Mouse (Mus musculus) forebrain, embryonic 14.5 days (tissue): ENCODE results near the gene Slc27a5. TPM values are rescaled to one million over a fixed set of nuclear protein-coding genes. Genes with fewer than 3 reads are reported as not detected.

Source experiments
- ATAC-seq: fragments of 200-750 bp; cut with Nextera tagmentation; 2 replicates; pipeline ENCODE4 v1.8.0; 2017; ENCODE audit warnings: mild to moderate bottlenecking, moderate library complexity
- DNase-seq: peaks from one replicate; pipeline ENCODE4 v3.0.0-alpha.2; 2015; ENCODE audit warnings: low spot score
- H3K27ac ChIP-seq: fragments of 300-500 bp; sonication (generic); 2 replicates; pipeline ENCODE4 v1.5.1; 2014; ENCODE audit warnings: low read depth, mild to moderate bottlenecking, control low read depth, low read length, moderate library complexity
- H3K27me3 ChIP-seq: fragments of 300-500 bp; sonication (generic); replicated peaks from 2 replicates; pipeline ENCODE4 v1.6.1; 2014; ENCODE audit warnings: low read length, control low read depth, mixed read lengths; ENCODE audit not compliant: control insufficient read depth, insufficient read depth
- H3K36me3 ChIP-seq: fragments of 300-500 bp; sonication (generic); 2 replicates; pipeline ENCODE4 v1.6.1; 2014; ENCODE audit warnings: low read length, control low read depth; ENCODE audit not compliant: control insufficient read depth, insufficient read depth
- H3K4me1 ChIP-seq: fragments of 300-500 bp; sonication (generic); 2 replicates; pipeline ENCODE4 v1.6.1; 2014; ENCODE audit warnings: antibody characterized with exemption, low read length, control low read depth; ENCODE audit not compliant: control insufficient read depth, insufficient read depth
- H3K4me2 ChIP-seq: fragments of 300-500 bp; sonication (generic); 2 replicates; pipeline ENCODE4 v1.6.1; 2014; ENCODE audit warnings: mild to moderate bottlenecking, control low read depth, low read length
- H3K4me3 ChIP-seq: fragments of 300-500 bp; sonication (generic); 2 replicates; pipeline ENCODE4 v1.5.1; 2014; ENCODE audit warnings: low read depth, low read length, control low read depth
- H3K9ac ChIP-seq: fragments of 300-500 bp; sonication (generic); 2 replicates; pipeline ENCODE4 v1.6.1; 2014; ENCODE audit warnings: mild to moderate bottlenecking, low read length, control low read depth, moderate library complexity
- H3K9me3 ChIP-seq: fragments of 300-500 bp; sonication (generic); replicated peaks from 2 replicates; pipeline ENCODE4 v1.6.1; 2016; ENCODE audit warnings: low read length, control low read depth, mixed read lengths; ENCODE audit not compliant: control insufficient read depth
- whole genome bisulfite sequencing: fragments of 180-500 bp; shearing (Covaris S2); extraction: QIAGEN DNeasy Blood & Tissue Kit; methylation state at CpG from one replicate; pipeline ENCODE4 v1.1.7; 2014; 5-methylcytosine and 5-hydroxymethylcytosine counted together
- polyA plus RNA-seq: library from polyadenylated mRNA; unstranded; fragments of >200 nt; fragmentation: Nextera tagmentation; extraction: Ambion mirVana; gene quantifications from 2 replicates; pipeline ENCODE4 v1.2.1, GENCODE M21; 2014

Slc27a5 gene
- polyA plus RNA-seq, 1 experiment from 2014 or later: 0.10 TPM

- no peak within 1 kb of the TSS for H3K27ac ChIP-seq
- 84% methylated on average over 3 of the region's 3 CpGs for WGBS
- H3K9ac ChIP-seq: no peak within 1 kb of the TSS
- no peak for DNase-seq
- no peaks in the 10 kb centered on the region for H3K27me3 ChIP-seq
- H3K4me1 ChIP-seq: no peaks in the 10 kb centered on the region
- no peak within 1 kb of the TSS for H3K4me2 ChIP-seq
- no peak for ATAC-seq
- H3K4me3 ChIP-seq: no peak within 1 kb of the TSS
- peaks cover 6% of the 10 kb centered on the region for H3K36me3 ChIP-seq
- H3K9me3 ChIP-seq: no peaks in the 10 kb centered on the region
These were observed 859 bp upstream of the Slc27a5 start, which contains the start of gene Trim28 for GRCm38 (mm10) chr7:12998851-12999250. Gene Trim28, plus strand, starts transcription at chr7:12999114.

- H3K4me2 ChIP-seq: no peak overlapping the region
- WGBS: 74% methylated on average over 5 of the region's 5 CpGs
These were observed 762 bp downstream of the Slc27a5 start for GRCm38 (mm10) chr7:12997230-12997629.

GRCm38 (mm10) chr7:12995862-12996261 lies 2.1 kb downstream of the Slc27a5 start:
- no peak overlapping the region for H3K4me2 ChIP-seq
- no peak for DNase-seq
- H3K27ac ChIP-seq: no peak overlapping the region
- no peaks in the 10 kb centered on the region for H3K4me1 ChIP-seq
- no peaks in the 10 kb centered on the region for H3K36me3 ChIP-seq
- no peak for ATAC-seq
- no peak overlapping the region for H3K9ac ChIP-seq
- no peaks in the 10 kb centered on the region for H3K27me3 ChIP-seq
- no peaks in the 10 kb centered on the region for H3K9me3 ChIP-seq
- no peak overlapping the region for H3K4me3 ChIP-seq

More at GRCm38 (mm10) chr7:12997230-12997629, 762 bp downstream of the Slc27a5 start:
- H3K4me3 ChIP-seq: no peak overlapping the region
- H3K27ac ChIP-seq: no peak overlapping the region
- DNase-seq: no peak
- H3K27me3 ChIP-seq: no peaks in the 10 kb centered on the region
- H3K4me1 ChIP-seq: no peaks in the 10 kb centered on the region
- ATAC-seq: no peak
- no peaks in the 10 kb centered on the region for H3K9me3 ChIP-seq
- H3K36me3 ChIP-seq: no peaks in the 10 kb centered on the region
- no peak overlapping the region for H3K9ac ChIP-seq

GRCm38 (mm10) chr7:12993148-12993547 lies 4.8 kb downstream of the Slc27a5 start:
- H3K4me2 ChIP-seq: no peak overlapping the region
- DNase-seq (no peak), ATAC-seq (no peak)
- H3K9me3 ChIP-seq: no peaks in the 10 kb centered on the region
- H3K27me3 ChIP-seq: no peaks in the 10 kb centered on the region
- H3K9ac ChIP-seq: no peak overlapping the region
- H3K27ac ChIP-seq: no peak overlapping the region
- H3K36me3 ChIP-seq: no peaks in the 10 kb centered on the region
- WGBS: 90% methylated on average over 10 of the region's 10 CpGs
- H3K4me3 ChIP-seq: no peak overlapping the region
- H3K4me1 ChIP-seq: no peaks in the 10 kb centered on the region

- H3K4me2 ChIP-seq: no peak overlapping the region
- H3K4me1 ChIP-seq: no peaks in the 10 kb centered on the region
- H3K9me3 ChIP-seq: no peaks in the 10 kb centered on the region
- H3K36me3 ChIP-seq: no peaks in the 10 kb centered on the region
- 4% methylated on average over 3 of the region's 3 CpGs for WGBS
- H3K9ac ChIP-seq: no peak overlapping the region
- no peaks in the 10 kb centered on the region for H3K27me3 ChIP-seq
- ATAC-seq (no peak), DNase-seq (no peak)
- no peak overlapping the region for H3K27ac ChIP-seq
- H3K4me3 ChIP-seq: no peak overlapping the region
These were observed 5.8 kb downstream of the Slc27a5 start for GRCm38 (mm10) chr7:12992222-12992621.

GRCm38 (mm10) chr7:12987409-12988189 lies 10.4 kb downstream of the Slc27a5 start:
- DNase-seq: no peak
- 86% methylated on average over 8 of the region's 8 CpGs for WGBS

GRCm38 (mm10) chr7:12986906-12987305 lies 11.1 kb downstream of the Slc27a5 start:
- ATAC-seq: no peak
- Histone ChIP-seq H3K27me3 (no peaks in the 10 kb centered on the region), H3K36me3 (peaks cover 6% of the 10 kb centered on the region; the same call in 1 of the 2 replicates)

More at GRCm38 (mm10) chr7:12987409-12988189, 10.4 kb downstream of the Slc27a5 start:
- Histone ChIP-seq H3K4me1 (no peaks in the 10 kb centered on the region), H3K4me2 (no peak overlapping the region), H3K9ac (no peak overlapping the region), H3K27me3 (no peaks in the 10 kb centered on the region), H3K36me3 (no peaks in the 10 kb centered on the region), H3K27ac (no peak overlapping the region), H3K4me3 (no peak overlapping the region), H3K9me3 (no peaks in the 10 kb centered on the region)
- no peak for ATAC-seq

GRCm38 (mm10) chr7:12985724-12986123 lies 12.3 kb downstream of the Slc27a5 start:
- ATAC-seq (no peak), DNase-seq (no peak)
- Histone ChIP-seq H3K4me3 (no peak overlapping the region), H3K4me2 (no peak overlapping the region), H3K27me3 (no peaks in the 10 kb centered on the region), H3K9me3 (no peaks in the 10 kb centered on the region), H3K4me1 (no peaks in the 10 kb centered on the region), H3K36me3 (peaks cover 7% of the 10 kb centered on the region; the same call in 1 of the 2 replicates), H3K27ac (no peak overlapping the region), H3K9ac (no peak overlapping the region)
- 76% methylated on average over 1 of the region's 1 CpGs for whole genome bisulfite sequencing

More at GRCm38 (mm10) chr7:12986906-12987305, 11.1 kb downstream of the Slc27a5 start:
- no peak for DNase-seq
- no peak overlapping the region for H3K4me3 ChIP-seq
- H3K4me1 ChIP-seq: no peaks in the 10 kb centered on the region
- H3K9me3 ChIP-seq: no peaks in the 10 kb centered on the region
- no peak overlapping the region for H3K9ac ChIP-seq
- H3K27ac ChIP-seq: no peak overlapping the region
- H3K4me2 ChIP-seq: no peak overlapping the region
- WGBS: 89% methylated on average over 8 of the region's 8 CpGs

- DNase-seq (no peak), ATAC-seq (no peak)
- Histone ChIP-seq H3K27ac (no peak overlapping the region), H3K4me1 (peaks cover 10% of the 10 kb centered on the region; the same call in 1 of the 2 replicates), H3K36me3 (peaks cover 7% of the 10 kb centered on the region; the same call in 1 of the 2 replicates), H3K4me3 (no peak overlapping the region), H3K9ac (no peak overlapping the region), H3K27me3 (no peaks in the 10 kb centered on the region), H3K9me3 (no peaks in the 10 kb centered on the region), H3K4me2 (no peak overlapping the region)
- 88% methylated on average over 7 of the region's 7 CpGs for WGBS
These were observed 17.7 kb downstream of the Slc27a5 start for GRCm38 (mm10) chr7:12980291-12980690.
